Comparison of ENCODE assay signal across 19 mouse cellular contexts in the genomic region with DNA sequence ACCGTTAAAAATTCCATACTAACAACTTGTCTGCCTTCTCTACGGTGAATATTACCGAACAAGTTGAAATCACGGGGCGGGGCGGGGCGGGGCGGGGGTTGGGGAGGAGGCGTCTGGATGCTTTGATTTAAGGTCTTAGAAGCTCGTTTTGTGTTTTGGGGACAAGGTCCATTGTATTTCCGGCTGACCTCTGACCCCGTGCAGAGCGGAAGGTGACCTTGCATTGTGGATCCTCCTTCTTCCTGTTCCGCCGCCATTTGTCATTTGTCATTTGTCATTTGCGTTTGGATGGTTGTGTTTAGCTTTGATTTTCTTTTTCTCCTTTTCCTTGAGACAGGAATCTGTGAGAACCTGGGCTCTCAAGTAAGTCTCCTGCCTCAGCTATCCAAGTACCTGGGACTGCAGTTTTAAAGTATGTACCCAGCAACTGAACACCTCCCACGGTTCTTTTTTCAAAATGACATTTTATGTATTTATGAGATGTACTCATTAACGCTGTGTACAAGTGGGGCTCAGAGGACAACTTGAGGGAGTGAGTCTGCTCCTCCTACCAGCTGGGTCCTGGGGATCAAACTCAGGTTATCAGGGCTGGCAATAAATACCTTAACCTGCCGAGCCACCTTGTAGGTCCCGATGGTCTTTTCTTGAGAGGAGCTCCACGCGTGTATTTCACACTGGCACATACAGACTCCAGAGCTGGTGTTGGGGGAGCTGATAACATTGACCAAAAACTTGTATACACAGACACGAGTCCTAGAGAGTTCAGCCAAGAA. TPM values are rescaled to one million over a fixed set of nuclear protein-coding genes. Genes with fewer than 3 reads are reported as not detected.
A peak's percentile ranks its signal among the peaks of the same experiment; 100 is the strongest.
DNase-seq lines count a peak whose midpoint lies in the region; TF ChIP-seq lines count a peak whose summit lies in the region.
"Had no signal": no experiment of that assay in that cellular context is flagged by ENCODE, and none has a peak within 500 bp of the region (broad histone marks: within the 10 kb centered on the region; RNA-seq: fewer than 3 reads in every experiment).

No protein-coding gene starts in this region.

- H3K27ac ChIP-seq in ES-Bruce4 (ENCODE audit: insufficient read depth, low read length): peak overlapping the region; percentile 100
- H3K27ac ChIP-seq: embryonic facial prominence, embryonic 13.5 days; forebrain, embryonic 15.5 days; heart, embryonic 15.5 days; hindbrain, embryonic 15.5 days; kidney, embryonic 15.5 days had no signal

- TF ChIP-seq POLR2A in ES-Bruce4 (IDR thresholded peaks at IDR 0.05; ENCODE audit: insufficient read depth, low read length): no peak

- no peak for TF ChIP-seq CTCF in E14TG2a.4 (conservative IDR thresholded peaks at IDR 0.05; ENCODE audit: low read length)
- TF ChIP-seq CTCF in ES-Bruce4 (IDR thresholded peaks at IDR 0.05; ENCODE audit: low read depth, low read length): no peak

- peaks cover 23% of the 10 kb centered on the region for H3K36me3 ChIP-seq in E14TG2a.4 (ENCODE audit: insufficient read depth, low read length)
- H3K36me3 ChIP-seq in ES-Bruce4 (ENCODE audit: control insufficient read depth, insufficient read depth, low read length, poor library complexity, severe bottlenecking): no peaks in the 10 kb centered on the region
- H3K36me3 ChIP-seq: embryonic facial prominence, embryonic 13.5 days; forebrain, embryonic 15.5 days; heart, embryonic 15.5 days; hindbrain, embryonic 15.5 days; kidney, embryonic 15.5 days had no signal

- peak; percentile 82 for DNase-seq in heart, adult 11 months
- DNase-seq in heart, adult 18-20 months: no peak
- DNase-seq in ZHBTc4 (ENCODE audit: low read depth, low spot score): peak; percentile 93
- DNase-seq in gastrocnemius, adult 18-20 months (ENCODE audit: low spot score): no peak
- no peak for DNase-seq in kidney, postnatal 4 days
- DNase-seq: adrenal gland, postnatal 14 days; cerebellum, adult 18-20 months; cerebellum, adult 9-11 months; cerebellum, postnatal 36 days; gastrocnemius, postnatal 10 days; heart, postnatal 14 days; kidney, adult 2 months had no signal

- H3K9me3 ChIP-seq in E14TG2a.4 (ENCODE audit: low read length) (no peaks in the 10 kb centered on the region), ES-Bruce4 (replicated peaks; ENCODE audit: control insufficient read depth, insufficient read depth, low read length, poor library complexity, severe bottlenecking) (no peaks in the 10 kb centered on the region)
- H3K9me3 ChIP-seq: forebrain, embryonic 15.5 days; heart, embryonic 15.5 days; hindbrain, embryonic 15.5 days; kidney, embryonic 15.5 days had no signal

- H3K4me3 ChIP-seq in E14TG2a.4 (replicated peaks; ENCODE audit: low read length) (peak overlapping the region; percentile 76), ES-Bruce4 (ENCODE audit: low read depth, low read length) (peak overlapping the region; percentile 61)
- H3K4me3 ChIP-seq: embryonic facial prominence, embryonic 13.5 days; forebrain, embryonic 15.5 days; heart, embryonic 15.5 days; hindbrain, embryonic 15.5 days; kidney, embryonic 15.5 days had no signal

- no peaks in the 10 kb centered on the region for H3K27me3 ChIP-seq in E14TG2a.4 (ENCODE audit: insufficient read depth, low read length)
- H3K27me3 ChIP-seq in ES-Bruce4 (ENCODE audit: control insufficient read depth, insufficient read depth, low read length, poor library complexity, severe bottlenecking): no peaks in the 10 kb centered on the region
- H3K27me3 ChIP-seq: embryonic facial prominence, embryonic 13.5 days; forebrain, embryonic 15.5 days; hindbrain, embryonic 15.5 days; kidney, embryonic 15.5 days had no signal

- TF ChIP-seq EP300 in ES-Bruce4 (IDR thresholded peaks at IDR 0.05; ENCODE audit: insufficient read depth, low read depth, low read length): peak; percentile 100

- H3K4me1 ChIP-seq in E14TG2a.4 (replicated peaks; ENCODE audit: low read depth, low read length): peaks cover 69% of the 10 kb centered on the region
- peaks cover 6% of the 10 kb centered on the region for H3K4me1 ChIP-seq in ES-Bruce4 (ENCODE audit: control insufficient read depth, insufficient read depth, low read length)

- H3K9ac ChIP-seq in ES-Bruce4 (ENCODE audit: low read depth, poor library complexity, severe bottlenecking): peak overlapping the region; percentile 76
- H3K9ac ChIP-seq: embryonic facial prominence, embryonic 13.5 days; forebrain, embryonic 15.5 days; heart, embryonic 15.5 days; hindbrain, embryonic 15.5 days; kidney, embryonic 15.5 days had no signal

RNA-seq across cellular contexts. Expression of a gene that starts 23.2 kb away (rescaled TPM):
- total RNA-seq in heart, adult 18-20 months (2021): 1 to 10 TPM; 2.6 to 4.6 TPM
- polyA plus RNA-seq in ES-Bruce4 (2011; ENCODE audit: insufficient read depth, insufficient read length, low read depth, missing spikeins): 218 and 227 TPM in 2 replicates
- total RNA-seq in gastrocnemius, adult 18-20 months (2021): 1 to 10 TPM; 4.2 to 9.3 TPM

Comparison
In these comparisons a context has a peak if more than half of its experiments do, and no peak if none do; other contexts are left out.
1. DNase-seq: peak in heart, adult 11 months (single experiment) and ZHBTc4 (single experiment); none in heart, adult 18-20 months (0 of 2), gastrocnemius, adult 18-20 months (single experiment) and kidney, postnatal 4 days (0 of 2).